Mouse (Mus musculus) thymus, adult 2 months (tissue): ENCODE measurements around the gene Zfp865. TPM values are rescaled to one million over a fixed set of nuclear protein-coding genes. Genes with fewer than 3 reads are reported as not detected.
"Not testable (repeated sequence)": the region's sequence is repeated elsewhere in the genome, so short reads cannot be mapped to it uniquely, and the experiment has no call there.

ENCODE experiments used
- DNase-seq: peaks from one replicate; pipeline ENCODE4 v3.0.0; 2021
- H3K27ac ChIP-seq: fragments of 200-500 bp; 2 replicates; pipeline ENCODE4 v1.5.1; 2012; ENCODE audit warnings: low read length, control low read depth; ENCODE audit not compliant: control insufficient read depth, insufficient read depth
- H3K27me3 ChIP-seq: fragments of 200-500 bp; 2 replicates; pipeline ENCODE4 v1.6.1; 2012; ENCODE audit warnings: mild to moderate bottlenecking, low read length, moderate library complexity, mixed read lengths; ENCODE audit not compliant: control insufficient read depth, insufficient read depth
- H3K36me3 ChIP-seq: fragments of 200-500 bp; 2 replicates; pipeline ENCODE4 v1.6.1; 2012; ENCODE audit warnings: mild to moderate bottlenecking, low read length, moderate library complexity; ENCODE audit not compliant: control insufficient read depth, insufficient read depth
- H3K4me1 ChIP-seq: fragments of 200-500 bp; replicated peaks from 2 replicates; pipeline ENCODE4 v1.6.1; 2012; ENCODE audit warnings: low read length; ENCODE audit not compliant: control insufficient read depth, insufficient read depth
- H3K4me3 ChIP-seq: fragments of 200-500 bp; 2 replicates; pipeline ENCODE4 v1.5.1; 2012; ENCODE audit warnings: mild to moderate bottlenecking, low read length, control low read depth, moderate library complexity; ENCODE audit not compliant: control insufficient read depth, insufficient read depth
- CTCF ChIP-seq: fragments of 200-500 bp; IDR thresholded peaks from 2 replicates; pipeline ENCODE4 v1.5.1; 2012; ENCODE audit warnings: mild to moderate bottlenecking, control low read depth, low read length, moderate library complexity, borderline replicate concordance; ENCODE audit not compliant: control insufficient read depth, poor library complexity, insufficient read depth; ENCODE audit errors: extremely low read depth
- POLR2A ChIP-seq: fragments of 200-500 bp; IDR thresholded peaks from 2 replicates; pipeline ENCODE4 v1.6.1; 2012; ENCODE audit warnings: mild to moderate bottlenecking, low read length, control low read depth, moderate library complexity; ENCODE audit not compliant: control insufficient read depth, poor library complexity, insufficient read depth; ENCODE audit errors: extremely low read depth
- WGBS: fragments of 180-500 bp; shearing (Covaris S2); methylation state at CpG from one replicate; pipeline ENCODE4 v1.1.7; 2018; 5-methylcytosine and 5-hydroxymethylcytosine counted together
- polyA plus RNA-seq: library from polyadenylated mRNA; depleted of rRNA; stranded (reverse); fragments of >200 nt; gene quantifications from 2 replicates; pipeline ENCODE4 v1.2.3, GENCODE M21; 2012

Gene Zfp865
- polyA plus RNA-seq, 1 experiment: 105 TPM

DNA sequence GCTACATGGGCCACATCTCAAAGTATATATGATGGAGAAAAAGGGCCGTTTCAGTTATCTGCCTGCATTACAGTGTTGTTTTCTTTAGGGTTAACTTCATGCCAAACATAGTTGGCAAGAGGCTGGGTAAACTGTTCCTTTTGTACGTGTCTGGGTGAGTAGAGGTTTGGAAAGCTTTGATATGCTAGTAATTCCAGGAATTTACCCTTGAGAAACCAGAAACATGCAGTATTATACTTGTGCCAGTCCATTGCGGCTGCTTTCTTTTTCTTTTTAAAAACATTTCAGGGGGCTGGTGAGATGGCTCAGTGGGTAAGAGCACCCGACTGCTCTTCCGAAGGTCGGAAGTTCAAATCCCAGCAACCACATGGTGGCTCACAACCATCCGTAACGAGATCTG, 23.2 kb upstream of the Zfp865 start:
- H3K4me3 ChIP-seq: no peak overlapping the region
- no peak overlapping the region for H3K27ac ChIP-seq
- no peaks in the 10 kb centered on the region for H3K27me3 ChIP-seq
- TF ChIP-seq POLR2A (no peak), CTCF (no peak)
- peaks cover 18% of the 10 kb centered on the region for H3K4me1 ChIP-seq
- DNase-seq: no peak
- WGBS: 85% methylated on average over 8 of the region's 8 CpGs
- no peaks in the 10 kb centered on the region for H3K36me3 ChIP-seq

GRCm38 (mm10) chr7:4999876-5000275, 20.3 kb upstream of the Zfp865 start:
- Histone ChIP-seq H3K4me3 (no peak overlapping the region), H3K36me3 (no peaks in the 10 kb centered on the region), H3K27ac (no peak overlapping the region), H3K4me1 (peaks cover 14% of the 10 kb centered on the region), H3K27me3 (no peaks in the 10 kb centered on the region)
- WGBS: 71% methylated on average over 2 of the region's 2 CpGs
- TF ChIP-seq CTCF (no peak), POLR2A (no peak)
- peak; percentile 48 for DNase-seq

- H3K27ac ChIP-seq, H3K36me3 ChIP-seq, H3K27me3 ChIP-seq, DNase-seq, H3K4me1 ChIP-seq, H3K4me3 ChIP-seq: not testable (repeated sequence)
- WGBS: 92% methylated on average over 8 of the region's 8 CpGs
Measured at GRCm38 (mm10) chr7:5002876-5003275, 17.3 kb upstream of the Zfp865 start.

DNA sequence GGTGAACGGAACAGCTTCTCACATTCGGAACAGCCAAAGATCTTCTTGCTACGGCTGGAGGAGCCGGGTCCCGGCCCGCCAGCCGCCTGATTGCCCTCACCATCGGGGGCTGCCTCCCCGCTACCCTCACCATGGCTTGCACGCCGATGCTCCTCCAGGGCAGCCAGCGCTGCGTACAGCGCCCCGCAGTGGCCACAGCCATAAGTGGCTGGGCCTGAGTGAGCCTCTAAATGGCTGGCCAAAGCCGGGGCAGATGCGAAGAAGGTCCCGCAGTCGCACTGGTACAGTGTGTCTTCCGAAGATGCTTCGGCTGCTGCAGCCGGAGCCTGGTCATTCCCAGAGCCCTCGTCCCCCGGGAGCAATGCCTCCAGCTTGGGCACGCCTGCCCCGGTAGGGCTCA, 11.9 kb upstream of the Zfp865 start:
- Histone ChIP-seq H3K4me1 (no peaks in the 10 kb centered on the region), H3K27ac (no peak overlapping the region), H3K4me3 (no peak overlapping the region), H3K27me3 (no peaks in the 10 kb centered on the region; the same call in 1 of the 2 replicates), H3K36me3 (peaks cover 56% of the 10 kb centered on the region)
- TF ChIP-seq POLR2A: no peak
- no peak for TF ChIP-seq CTCF
- 97% methylated on average over 26 of the region's 26 CpGs for WGBS
- no peak for DNase-seq

- H3K4me3 ChIP-seq: no peak overlapping the region
- H3K27me3 ChIP-seq: no peaks in the 10 kb centered on the region; the same call in 1 of the 2 replicates
- WGBS: 86% methylated on average over 27 of the region's 27 CpGs
- no peak for DNase-seq
- no peaks in the 10 kb centered on the region for H3K4me1 ChIP-seq
- TF ChIP-seq POLR2A (no peak), CTCF (no peak)
- peaks cover 47% of the 10 kb centered on the region for H3K36me3 ChIP-seq
- H3K27ac ChIP-seq: no peak overlapping the region
Measured at GRCm38 (mm10) chr7:5012681-5013513, 7.3 kb upstream of the Zfp865 start.

- Histone ChIP-seq H3K36me3 (peaks cover 31% of the 10 kb centered on the region), H3K4me3 (peak within 1 kb of the TSS; percentile 79), H3K27me3 (no peaks in the 10 kb centered on the region; the same call in 1 of the 2 replicates), H3K27ac (peak within 1 kb of the TSS; percentile 96), H3K4me1 (0 out of 2 replicates have a peak, but pooled peaks cover under 1% of the 10 kb centered on the region)
- peak; percentile 97 for DNase-seq
- under 1% methylated on average over 42 of the region's 42 CpGs for WGBS
- TF ChIP-seq POLR2A (peak; percentile 47; the same call in 1 of the 2 replicates), CTCF (peak; percentile 13; the same call in 1 of the 2 replicates)
Measured at GRCm38 (mm10) chr7:5014251-5015117, 5.7 kb upstream of the Zfp865 start, which contains the start of the genes Zfp524 and Fiz1. TSS of gene Zfp524 (plus strand) at chr7:5014415. TSS of gene Fiz1 (minus strand) at chr7:5014697.
